Mouse (Mus musculus) heart, embryonic 10.5 days (tissue): ENCODE measurements at regions not wholly inside any gene's neighbourhood (a gene's known extent, or its start where the extent isn't known, plus 50 kb on each side); places are given as distances from the start of the nearest gene placed in this dataset.

ENCODE experiments used
- DNase-seq: peaks from one replicate; pipeline ENCODE4 v3.0.0-alpha.2; 2017; ENCODE audit warnings: low spot score
- H3K27ac ChIP-seq: fragments of 300-500 bp; sonication (generic); 2 replicates; pipeline ENCODE4 v1.5.1; 2016; ENCODE audit warnings: mild to moderate bottlenecking
- H3K27me3 ChIP-seq: fragments of 300-500 bp; sonication (generic); 2 replicates; pipeline ENCODE4 v1.6.1; 2016; ENCODE audit warnings: mild to moderate bottlenecking; ENCODE audit not compliant: poor library complexity, insufficient read depth, severe bottlenecking
- H3K36me3 ChIP-seq: fragments of 300-500 bp; sonication (generic); 2 replicates; pipeline ENCODE4 v1.6.1; 2016; ENCODE audit warnings: mild to moderate bottlenecking, moderate library complexity
- H3K4me1 ChIP-seq: fragments of 300-500 bp; sonication (generic); 2 replicates; pipeline ENCODE4 v1.6.1; 2016; ENCODE audit warnings: mild to moderate bottlenecking
- H3K4me3 ChIP-seq: fragments of 300-500 bp; sonication (generic); 2 replicates; pipeline ENCODE4 v1.5.1; 2016; ENCODE audit warnings: mild to moderate bottlenecking, moderate library complexity
- H3K9me3 ChIP-seq: fragments of 300-500 bp; sonication (generic); 2 replicates; pipeline ENCODE4 v1.6.1; 2016; ENCODE audit warnings: mild to moderate bottlenecking, moderate library complexity
- WGBS: fragments of 180-500 bp; shearing (Covaris S2); methylation state at CpG from one replicate; pipeline ENCODE4 v1.1.7; 2016; 5-methylcytosine and 5-hydroxymethylcytosine counted together

DNA sequence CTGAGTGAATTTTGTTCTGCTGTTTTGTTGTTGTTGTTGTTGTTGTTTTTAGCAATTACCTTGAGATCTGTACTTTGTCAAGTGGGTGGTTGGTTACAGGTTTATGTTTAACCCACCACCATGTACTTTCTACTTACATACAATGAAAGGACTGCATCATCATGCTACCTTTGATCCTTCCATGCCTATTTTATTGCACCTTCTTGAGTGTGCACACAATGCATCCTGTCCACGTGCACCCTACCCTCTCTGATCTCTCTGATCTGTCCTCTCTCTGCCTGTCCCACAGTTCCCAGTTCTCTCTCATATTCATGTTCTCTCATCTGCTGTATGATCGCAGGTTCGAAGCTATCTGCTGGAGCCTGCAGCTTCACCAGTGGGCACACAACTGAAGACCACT is 59.9 kb upstream of the Gas1 start:
- Histone ChIP-seq H3K9me3 (no peaks in the 10 kb centered on the region), H3K4me1 (peaks cover 2% of the 10 kb centered on the region; the same call in 1 of the 2 replicates), H3K4me3 (no peak overlapping the region), H3K36me3 (no peaks in the 10 kb centered on the region), H3K27me3 (no peaks in the 10 kb centered on the region), H3K27ac (no peak overlapping the region)
- WGBS, result 86% methylated on average over 3 of the region's 3 CpGs
- DNase-seq, result no peak

DNA sequence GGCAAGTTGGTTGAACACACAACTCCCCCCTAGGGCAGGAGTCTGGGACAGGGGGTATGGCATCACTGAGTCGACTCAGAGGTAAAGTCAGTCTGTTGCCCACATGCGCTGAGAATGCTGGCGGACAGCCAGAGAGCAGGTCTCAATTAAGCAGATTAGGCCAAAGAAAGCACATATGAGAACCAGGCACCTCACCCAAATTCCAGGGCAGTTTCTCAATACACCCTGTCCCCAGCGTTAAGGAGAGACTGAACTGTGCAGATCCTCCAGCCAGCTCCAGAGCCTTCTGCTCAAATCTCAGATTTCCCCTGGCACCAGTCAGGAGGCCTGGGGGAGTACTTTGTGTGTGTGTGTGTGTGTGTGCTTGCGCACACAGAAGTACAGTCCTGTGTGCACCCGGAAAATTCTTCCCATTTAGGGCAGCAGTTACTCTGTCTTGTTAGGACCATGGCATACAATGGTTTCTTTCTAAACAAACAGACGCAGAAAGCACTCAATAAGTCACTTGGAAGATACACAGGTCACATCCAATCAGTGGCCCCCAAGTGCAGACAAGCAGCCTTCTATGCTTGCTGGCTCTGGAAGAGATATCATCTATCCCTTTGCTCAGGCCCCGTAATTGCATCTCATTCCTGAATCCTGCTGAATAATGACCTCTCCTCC is 65.4 kb upstream of the Gas1 start:
- WGBS, result 61% methylated on average over 8 of the region's 8 CpGs
- H3K27me3 ChIP-seq, result no peaks in the 10 kb centered on the region
- H3K4me3 ChIP-seq, result no peak overlapping the region
- peaks cover 18% of the 10 kb centered on the region for H3K4me1 ChIP-seq
- no peaks in the 10 kb centered on the region for H3K9me3 ChIP-seq
- no peak for DNase-seq
- peak overlapping the region; percentile 56 for H3K27ac ChIP-seq
- no peaks in the 10 kb centered on the region for H3K36me3 ChIP-seq

DNA sequence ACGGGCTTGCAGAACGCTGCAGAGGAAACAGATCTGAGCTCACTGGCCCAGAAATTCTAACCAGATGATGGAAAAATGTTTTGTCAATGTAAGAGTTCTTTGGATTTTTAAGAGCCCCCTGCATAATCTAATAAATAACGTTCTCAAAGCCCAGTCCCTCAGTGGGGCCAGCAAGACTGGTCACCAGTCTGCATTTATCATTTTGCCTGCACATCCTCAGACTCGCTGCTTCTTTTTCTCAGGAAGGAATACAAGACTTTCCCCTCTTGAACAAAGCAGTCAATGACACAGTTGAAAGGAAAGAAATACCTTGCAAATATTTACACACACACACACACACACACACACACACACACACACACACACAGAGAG is 65.9 kb upstream of the Gas1 start:
- Histone ChIP-seq H3K36me3 (no peaks in the 10 kb centered on the region), H3K4me1 (peaks cover 23% of the 10 kb centered on the region), H3K27me3 (no peaks in the 10 kb centered on the region), H3K27ac (peak overlapping the region; percentile 6; the same call in 1 of the 2 replicates), H3K4me3 (no peak overlapping the region), H3K9me3 (no peaks in the 10 kb centered on the region)
- WGBS, result 52% methylated on average over 4 of the region's 4 CpGs
- DNase-seq, result no peak

DNA sequence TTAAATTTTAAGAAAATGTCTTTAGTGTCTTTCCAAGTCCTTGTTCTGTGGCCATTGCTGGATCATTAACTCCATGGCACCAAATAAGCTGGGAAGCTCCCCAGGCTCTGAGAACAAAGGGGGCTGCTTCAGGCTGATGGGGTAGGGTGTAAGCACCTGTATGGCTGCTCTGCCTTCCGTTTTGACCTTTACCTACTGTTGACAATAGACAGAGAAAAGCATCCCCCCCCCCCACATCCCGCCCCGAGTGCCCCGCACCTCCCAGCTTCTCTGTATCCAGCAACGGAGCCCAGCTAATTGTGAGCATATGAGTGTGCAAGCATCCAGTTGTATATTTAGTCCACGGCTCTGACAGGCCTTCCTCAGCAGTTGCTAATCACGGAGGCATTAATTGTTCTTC is 78.0 kb upstream of the Gas1 start:
- H3K27ac ChIP-seq, result peak overlapping the region; percentile 64
- no peak for DNase-seq
- WGBS, result 63% methylated on average over 7 of the region's 7 CpGs
- H3K9me3 ChIP-seq, result no peaks in the 10 kb centered on the region
- H3K36me3 ChIP-seq, result no peaks in the 10 kb centered on the region
- H3K27me3 ChIP-seq, result no peaks in the 10 kb centered on the region
- no peak overlapping the region for H3K4me3 ChIP-seq
- peaks cover 15% of the 10 kb centered on the region for H3K4me1 ChIP-seq

DNA sequence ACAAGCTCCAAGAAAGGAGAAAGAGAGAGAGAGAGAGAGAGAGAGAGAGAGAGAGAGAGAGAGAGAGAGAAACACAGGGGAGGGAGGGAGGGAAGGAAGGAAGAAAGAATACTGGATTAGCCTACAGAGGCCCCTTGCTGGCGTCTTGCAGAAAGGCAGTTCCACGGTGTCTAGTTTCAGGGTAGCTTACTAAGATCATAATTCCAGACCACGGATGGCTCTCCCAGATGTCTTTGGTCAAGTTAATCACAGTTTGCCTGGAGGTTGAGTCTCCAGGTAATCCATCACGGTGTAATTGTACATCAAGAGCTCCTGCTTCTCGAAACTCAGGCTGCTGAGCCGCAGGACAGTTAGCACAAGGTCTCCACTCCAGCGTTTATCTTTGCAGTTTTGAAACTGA is 78.5 kb upstream of the Gas1 start:
- Histone ChIP-seq H3K27me3 (no peaks in the 10 kb centered on the region), H3K4me1 (peaks cover 15% of the 10 kb centered on the region), H3K4me3 (no peak overlapping the region), H3K27ac (peak overlapping the region; percentile 64), H3K9me3 (no peaks in the 10 kb centered on the region), H3K36me3 (no peaks in the 10 kb centered on the region)
- no peak for DNase-seq
- WGBS, result 58% methylated on average over 7 of the region's 7 CpGs

DNA sequence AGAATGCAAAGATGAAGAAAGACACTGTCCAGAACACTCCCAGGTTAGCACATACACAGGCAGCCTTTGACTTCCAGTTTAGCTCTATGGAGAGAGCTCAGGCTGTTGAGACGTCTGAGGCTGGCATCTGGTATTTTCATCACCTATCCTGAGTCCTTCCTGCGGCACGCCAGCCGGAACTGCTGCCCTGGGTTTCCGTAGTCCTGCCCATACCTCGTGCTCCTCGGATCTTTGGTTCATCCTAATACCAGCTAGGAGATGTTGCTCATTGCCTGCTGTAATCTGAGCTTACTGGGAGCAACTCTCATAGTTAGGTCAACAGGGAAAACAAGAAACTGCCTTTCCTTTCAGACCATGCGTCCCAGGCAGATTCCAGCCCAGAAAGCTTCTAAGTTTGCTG is 79.8 kb upstream of the Gas1 start:
- no peak for DNase-seq
- H3K27ac ChIP-seq, result no peak overlapping the region
- 36% methylated on average over 8 of the region's 8 CpGs for WGBS

DNA sequence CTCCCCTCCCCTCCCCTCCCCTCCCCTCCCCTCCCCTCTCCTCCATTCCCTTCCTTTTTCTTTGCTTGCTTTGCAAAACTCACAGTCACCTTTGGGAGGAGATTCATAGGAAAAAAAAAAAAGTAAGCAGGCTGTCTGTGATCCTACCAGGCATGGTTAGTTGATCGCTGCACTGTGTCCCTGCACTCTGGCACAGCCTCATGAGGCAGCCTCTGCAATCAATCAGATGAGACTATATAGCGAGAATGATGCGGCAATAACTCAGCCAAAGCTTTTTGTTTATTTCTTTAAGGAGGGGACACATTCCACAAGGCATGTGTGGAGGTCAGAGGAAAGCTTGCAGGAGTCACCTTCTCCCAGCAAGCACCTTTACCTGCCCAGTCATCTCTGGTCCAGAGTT is 80.7 kb upstream of the Gas1 start:
- no peak for DNase-seq
- Histone ChIP-seq H3K9me3 (no peaks in the 10 kb centered on the region), H3K27ac (0 out of 2 replicates have a peak overlapping the region, but pooled peaks have one; percentile 56), H3K4me1 (peaks cover 19% of the 10 kb centered on the region), H3K36me3 (no peaks in the 10 kb centered on the region), H3K4me3 (no peak overlapping the region), H3K27me3 (no peaks in the 10 kb centered on the region)
- 66% methylated on average over 3 of the region's 3 CpGs for WGBS

More for the DNA sequence above, 79.8 kb upstream of the Gas1 start:
- H3K9me3 ChIP-seq, result no peaks in the 10 kb centered on the region
- H3K4me1 ChIP-seq, result peaks cover 19% of the 10 kb centered on the region
- no peaks in the 10 kb centered on the region for H3K36me3 ChIP-seq
- no peak overlapping the region for H3K4me3 ChIP-seq
- H3K27me3 ChIP-seq, result no peaks in the 10 kb centered on the region

DNA sequence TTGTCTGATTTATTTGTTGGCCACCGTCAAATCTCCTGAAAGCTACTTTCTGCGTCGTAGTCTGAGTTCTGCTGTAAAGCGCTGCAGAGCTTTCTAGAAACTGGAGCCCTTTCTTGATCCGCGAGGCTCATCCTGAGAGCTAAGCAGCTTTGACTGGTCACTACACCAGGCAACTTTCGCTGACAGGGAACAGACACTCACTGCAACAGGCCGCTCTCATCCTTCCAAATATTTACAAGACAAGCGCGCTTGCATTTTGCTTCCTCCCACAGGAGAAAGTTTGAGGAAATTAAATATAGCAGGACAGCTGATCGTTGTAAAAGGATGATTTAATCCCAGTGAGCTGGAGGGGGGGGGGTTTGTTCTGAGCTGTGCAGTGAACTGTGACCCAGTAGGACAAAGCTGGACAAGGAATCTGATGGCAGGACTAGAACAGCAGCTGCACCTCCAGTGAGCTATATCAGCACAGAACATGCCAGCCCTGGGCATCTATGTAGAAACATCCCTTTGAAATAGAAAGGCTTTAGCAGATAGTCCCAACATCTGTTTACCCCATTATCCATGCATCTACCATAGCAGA is 85.4 kb upstream of the Gas1 start:
- DNase-seq, result no peak
- WGBS, result 83% methylated on average over 11 of the region's 11 CpGs
- no peaks in the 10 kb centered on the region for H3K36me3 ChIP-seq
- peaks cover 12% of the 10 kb centered on the region for H3K4me1 ChIP-seq
- H3K27ac ChIP-seq, result no peak overlapping the region
- H3K27me3 ChIP-seq, result no peaks in the 10 kb centered on the region
- H3K4me3 ChIP-seq, result no peak overlapping the region
- no peaks in the 10 kb centered on the region for H3K9me3 ChIP-seq

DNA sequence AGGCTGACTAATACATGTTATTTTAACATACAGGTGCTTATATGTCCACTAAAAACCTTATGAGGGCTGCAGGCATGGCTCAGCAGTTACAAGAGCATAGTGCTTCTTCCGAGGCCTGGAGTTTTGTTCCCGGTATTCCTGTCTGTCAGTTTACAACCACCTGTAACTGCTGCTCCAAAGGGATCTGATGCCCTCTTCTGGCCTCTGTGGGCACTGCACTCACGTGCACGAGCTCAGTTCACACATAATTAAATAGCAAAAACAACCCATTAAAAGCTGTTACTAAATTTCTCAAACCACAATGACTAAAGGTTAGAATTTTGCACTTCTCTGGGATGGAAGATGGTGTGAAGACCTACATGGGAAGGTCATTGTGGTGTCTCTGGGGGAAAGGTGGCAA is 87.3 kb upstream of the Gas1 start:
- 85% methylated on average over 4 of the region's 4 CpGs for WGBS
- no peaks in the 10 kb centered on the region for H3K36me3 ChIP-seq
- H3K27ac ChIP-seq, result no peak overlapping the region
- DNase-seq, result no peak
- no peak overlapping the region for H3K4me3 ChIP-seq
- peaks cover 16% of the 10 kb centered on the region for H3K4me1 ChIP-seq
- no peaks in the 10 kb centered on the region for H3K9me3 ChIP-seq
- H3K27me3 ChIP-seq, result no peaks in the 10 kb centered on the region

DNA sequence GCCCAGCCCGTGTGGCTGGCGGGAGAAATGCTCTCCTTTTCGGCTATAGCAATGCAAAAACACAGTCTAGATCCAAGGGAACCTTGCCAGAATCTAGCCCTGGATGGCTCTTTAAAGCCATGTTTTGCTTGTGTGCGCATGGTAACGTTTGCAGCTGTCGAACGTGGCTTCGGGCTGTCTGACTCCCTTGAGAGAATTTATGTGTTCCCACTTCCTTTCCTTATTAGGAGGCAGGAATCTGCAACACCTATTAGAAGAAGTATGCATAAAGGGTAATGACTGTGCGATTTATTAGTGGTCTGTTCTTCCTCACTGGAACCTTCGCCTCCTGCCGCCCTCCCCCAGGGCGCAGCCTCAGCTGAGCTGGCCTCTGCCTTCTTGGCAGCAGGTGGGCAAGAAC is 90.4 kb upstream of the Gas1 start:
- no peaks in the 10 kb centered on the region for H3K9me3 ChIP-seq
- peaks cover 12% of the 10 kb centered on the region for H3K4me1 ChIP-seq
- H3K27me3 ChIP-seq, result no peaks in the 10 kb centered on the region
- H3K27ac ChIP-seq, result peak overlapping the region; percentile 57; the same call in 1 of the 2 replicates
- no peak for DNase-seq
- 44% methylated on average over 12 of the region's 12 CpGs for WGBS
- H3K36me3 ChIP-seq, result no peaks in the 10 kb centered on the region
- no peak overlapping the region for H3K4me3 ChIP-seq

DNA sequence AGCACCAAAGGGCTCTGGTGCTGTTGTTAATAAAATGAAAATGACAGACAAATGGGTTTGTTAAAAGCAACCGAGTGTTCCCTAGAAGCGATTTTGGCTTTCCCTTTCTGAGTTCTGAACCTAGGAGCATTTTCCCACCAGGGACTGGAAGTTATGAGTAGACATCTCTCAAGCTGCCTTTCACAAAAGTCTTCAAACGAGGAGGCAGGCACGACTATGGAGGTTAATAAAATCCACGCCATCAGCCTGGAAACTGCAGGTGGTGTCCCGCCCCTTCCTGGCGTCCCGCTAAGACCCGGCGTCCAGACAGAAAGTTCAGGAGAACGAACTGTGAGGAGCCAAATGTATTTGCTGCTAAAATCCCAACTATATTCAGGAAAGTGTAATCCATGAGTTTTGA is 91.1 kb upstream of the Gas1 start:
- no peak for DNase-seq
- no peak overlapping the region for H3K27ac ChIP-seq
- no peaks in the 10 kb centered on the region for H3K27me3 ChIP-seq
- H3K36me3 ChIP-seq, result no peaks in the 10 kb centered on the region
- H3K9me3 ChIP-seq, result no peaks in the 10 kb centered on the region
- WGBS, result 82% methylated on average over 11 of the region's 11 CpGs
- peaks cover 12% of the 10 kb centered on the region for H3K4me1 ChIP-seq
- H3K4me3 ChIP-seq, result no peak overlapping the region

DNA sequence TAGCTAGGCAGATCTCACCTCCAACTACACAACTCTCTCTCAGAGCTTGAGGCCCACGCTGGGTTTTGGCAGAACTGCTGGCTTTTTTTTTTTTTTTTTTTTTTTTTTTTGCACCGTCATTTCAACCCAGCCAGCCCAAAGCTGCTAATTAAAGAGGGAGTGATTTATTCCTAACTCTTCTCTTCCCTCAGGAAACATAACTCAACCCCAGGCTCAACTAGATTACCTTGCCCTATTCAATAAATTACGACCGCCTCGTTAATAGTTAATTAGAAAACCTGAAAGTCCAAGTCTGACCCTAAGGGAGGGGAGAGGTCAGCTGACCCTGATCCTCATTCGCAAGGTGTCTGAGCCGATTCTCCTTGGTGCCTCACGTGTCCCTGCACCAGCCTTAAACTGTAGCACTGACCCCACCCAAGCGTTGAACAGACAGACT is 92.3 kb upstream of the Gas1 start:
- 76% methylated on average over 9 of the region's 9 CpGs for WGBS
- DNase-seq, result no peak
- no peaks in the 10 kb centered on the region for H3K9me3 ChIP-seq
- no peak overlapping the region for H3K4me3 ChIP-seq
- no peaks in the 10 kb centered on the region for H3K27me3 ChIP-seq
- no peak overlapping the region for H3K27ac ChIP-seq
- no peaks in the 10 kb centered on the region for H3K36me3 ChIP-seq
- H3K4me1 ChIP-seq, result peaks cover 12% of the 10 kb centered on the region

DNA sequence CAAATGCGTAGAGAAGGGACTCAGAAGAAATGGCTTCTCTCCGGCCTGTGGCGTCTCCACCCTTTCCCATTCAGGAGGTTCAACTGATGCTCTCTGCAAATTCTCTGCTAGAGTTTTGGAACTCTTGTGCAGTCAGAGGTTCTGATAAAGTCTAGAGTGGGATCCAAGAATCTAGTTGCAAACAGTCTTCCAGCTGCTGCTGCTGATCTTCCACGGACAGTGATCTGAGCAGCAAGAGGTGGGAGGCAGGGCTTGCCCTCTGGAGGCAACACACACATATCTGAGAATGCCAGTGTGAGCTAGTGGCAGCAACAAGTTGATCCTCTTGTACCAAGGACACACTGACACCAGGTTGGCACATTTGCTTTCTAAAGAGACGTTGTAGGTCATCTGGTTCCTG is 93.4 kb upstream of the Gas1 start:
- no peak for DNase-seq
- H3K27ac ChIP-seq, result no peak overlapping the region
- H3K27me3 ChIP-seq, result no peaks in the 10 kb centered on the region
- H3K4me3 ChIP-seq, result no peak overlapping the region
- 81% methylated on average over 5 of the region's 5 CpGs for WGBS
- H3K4me1 ChIP-seq, result peaks cover 12% of the 10 kb centered on the region
- H3K36me3 ChIP-seq, result no peaks in the 10 kb centered on the region
- H3K9me3 ChIP-seq, result no peaks in the 10 kb centered on the region

DNA sequence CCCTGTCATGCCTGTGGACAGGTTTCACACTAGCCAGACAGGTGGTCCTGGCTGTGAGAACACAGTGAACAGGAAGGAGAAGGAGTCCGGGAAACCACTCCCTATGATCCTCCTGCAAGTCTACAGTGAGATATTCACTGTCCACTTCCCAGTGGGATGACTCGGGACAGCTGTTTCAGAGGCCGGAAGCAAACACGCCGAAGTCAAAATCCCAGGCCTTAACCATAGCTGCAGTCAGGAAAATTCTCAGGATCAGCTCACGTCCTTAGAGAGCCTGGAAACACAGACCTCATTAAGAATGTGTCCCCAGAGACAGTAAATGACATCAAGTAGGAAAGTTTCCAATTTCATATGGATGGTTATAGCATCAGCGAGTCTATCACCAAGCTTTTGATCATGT is 96.2 kb upstream of the Gas1 start:
- H3K9me3 ChIP-seq, result no peaks in the 10 kb centered on the region
- 82% methylated on average over 7 of the region's 7 CpGs for WGBS
- H3K4me3 ChIP-seq, result no peak overlapping the region
- H3K27ac ChIP-seq, result no peak overlapping the region
- H3K4me1 ChIP-seq, result no peaks in the 10 kb centered on the region
- no peaks in the 10 kb centered on the region for H3K36me3 ChIP-seq
- no peak for DNase-seq
- no peaks in the 10 kb centered on the region for H3K27me3 ChIP-seq
